Mouse (Mus musculus): ENCODE data around the gene Cltb. TPM values are rescaled to one million over a fixed set of nuclear protein-coding genes. Genes with fewer than 3 reads are reported as not detected.
A peak's percentile ranks its signal among the peaks of the same experiment; 100 is the strongest.

Cltb gene
- polyA plus RNA-seq, 1 experiment from 2014 or later: 33.9 TPM

GRCm38 (mm10) chr13:54577652-54578507 is 33.3 kb downstream of the Cltb start:
- DNase-seq (ENCODE audit: low read depth, low spot score) (no peak), ATAC-seq (no peak)
- H3K27me3 ChIP-seq: no peaks in the 10 kb centered on the region
- ChIA-PET POLR2A (interaction anchor here (1.0 kb wide), 1 partner anchor 11 kb away, joined by 3 read pairs; no protein-coding TSS in a partner anchor), CTCF (no interaction called here)
- no peak for TF ChIP-seq CTCF (IDR thresholded peaks at IDR 0.05)
- in situ Hi-C loops (cut with MboI; ENCODE audit: low pct_unique_long_range_greater_than_20kb): loop anchor here (5.0 to 10.0 kb wide), 2 partner anchors 39 to 107 kb away; no protein-coding TSS in a partner anchor

DNA sequence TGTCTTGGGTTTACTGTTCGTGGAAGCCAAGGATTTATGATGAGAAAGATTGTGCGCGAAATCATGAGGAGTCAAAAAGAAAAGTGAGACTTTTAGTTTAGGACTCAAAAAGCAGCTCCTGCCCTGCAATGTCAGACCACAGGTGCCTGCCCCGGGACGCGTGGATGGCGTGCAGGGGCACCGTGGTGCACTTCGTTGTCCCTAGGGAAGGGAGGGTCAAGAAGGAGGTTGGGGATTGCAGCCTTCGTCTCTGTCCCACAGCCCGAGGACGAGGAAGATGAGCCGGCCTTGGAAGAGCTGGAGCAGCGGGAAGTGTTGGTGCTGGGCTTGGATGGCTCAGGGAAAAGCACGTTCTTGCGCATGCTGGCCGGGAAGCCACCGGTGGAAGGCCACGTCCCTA is 35.7 kb downstream of the Cltb start:
- DNase-seq (ENCODE audit: low read depth, low spot score): no peak
- ChIA-PET POLR2A (no interaction called here), CTCF (interaction anchor here (1.4 kb wide), 1 partner anchor 9 kb away, joined by 3 read pairs; no protein-coding TSS in a partner anchor)
- in situ Hi-C loops (cut with MboI; ENCODE audit: low pct_unique_long_range_greater_than_20kb): loop anchor here (5.0 to 10.0 kb wide), 2 partner anchors 42 to 109 kb away; no protein-coding TSS in a partner anchor
- ATAC-seq: peak; percentile 3
- TF ChIP-seq CTCF (IDR thresholded peaks at IDR 0.05): no peak
- H3K27me3 ChIP-seq: no peaks in the 10 kb centered on the region

DNA sequence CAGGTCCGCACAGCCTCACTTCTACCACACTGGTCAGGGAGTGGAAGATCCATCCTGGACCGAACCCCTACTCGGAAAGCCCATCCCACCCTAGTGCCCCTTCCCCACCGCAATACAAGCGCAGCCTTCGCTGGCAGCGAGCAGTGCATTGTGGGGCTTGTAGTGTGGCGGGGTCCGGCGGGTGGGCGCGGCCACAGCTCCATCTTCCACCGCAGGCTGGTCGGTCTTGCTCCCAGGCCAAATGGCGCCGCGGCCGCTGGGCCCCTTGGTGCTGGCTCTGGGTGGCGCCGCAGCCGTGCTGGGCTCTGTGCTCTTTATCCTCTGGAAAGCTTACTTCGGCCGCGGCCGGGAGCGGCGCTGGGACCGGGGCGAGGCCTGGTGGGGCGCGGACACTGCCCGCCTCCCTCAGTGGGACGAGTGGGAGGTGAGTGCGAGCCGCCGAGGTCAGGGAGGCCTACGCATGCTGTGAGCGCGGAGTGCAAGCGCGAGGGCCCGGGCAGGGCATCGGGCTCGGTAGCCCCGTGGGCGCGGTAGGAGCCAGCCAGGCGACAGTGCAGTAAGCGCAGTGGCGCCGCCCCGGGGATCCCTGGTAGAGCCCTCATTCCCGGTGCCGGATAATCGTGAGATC is 36.2 kb downstream of the Cltb start, which contains the start of gene Arl10:
Gene Arl10, plus strand, starts transcription at position 162 of the 628 bp plus-strand sequence.
- in situ Hi-C loops (cut with MboI; ENCODE audit: low pct_unique_long_range_greater_than_20kb): loop anchor here (5.0 to 10.0 kb wide), 2 partner anchors 42 to 110 kb away; no protein-coding TSS in a partner anchor
- ATAC-seq (peak; percentile 86), DNase-seq (ENCODE audit: low read depth, low spot score) (no peak)
- ChIA-PET CTCF (interaction anchor here (1.4 kb wide), 1 partner anchor 9 kb away, joined by 3 read pairs; no protein-coding TSS in a partner anchor), POLR2A (interaction anchor here (0.8 kb wide), 1 partner anchor 71 kb away, joined by 3 read pairs; the partner anchor contains the start of gene Simc1)
- no peaks in the 10 kb centered on the region for H3K27me3 ChIP-seq
- no peak for TF ChIP-seq CTCF (IDR thresholded peaks at IDR 0.05)

- ChIA-PET POLR2A (no interaction called here), CTCF (no interaction called here)
- H3K27me3 ChIP-seq: no peaks in the 10 kb centered on the region
- DNase-seq (ENCODE audit: low read depth, low spot score) (no peak), ATAC-seq (no peak)
- TF ChIP-seq CTCF (IDR thresholded peaks at IDR 0.05): no peak
- in situ Hi-C loops (cut with MboI; ENCODE audit: low pct_unique_long_range_greater_than_20kb): loop anchor here (10.0 kb wide), 1 partner anchor 112 kb away; no protein-coding TSS in a partner anchor
Observed at GRCm38 (mm10) chr13:54572621-54573020, 38.5 kb downstream of the Cltb start.

- TF ChIP-seq CTCF (IDR thresholded peaks at IDR 0.05): no peak
- no peak for ATAC-seq
- CTCF ChIA-PET: no interaction called here
Observed at GRCm38 (mm10) chr13:54571637-54572036, 39.5 kb downstream of the Cltb start.

DNA sequence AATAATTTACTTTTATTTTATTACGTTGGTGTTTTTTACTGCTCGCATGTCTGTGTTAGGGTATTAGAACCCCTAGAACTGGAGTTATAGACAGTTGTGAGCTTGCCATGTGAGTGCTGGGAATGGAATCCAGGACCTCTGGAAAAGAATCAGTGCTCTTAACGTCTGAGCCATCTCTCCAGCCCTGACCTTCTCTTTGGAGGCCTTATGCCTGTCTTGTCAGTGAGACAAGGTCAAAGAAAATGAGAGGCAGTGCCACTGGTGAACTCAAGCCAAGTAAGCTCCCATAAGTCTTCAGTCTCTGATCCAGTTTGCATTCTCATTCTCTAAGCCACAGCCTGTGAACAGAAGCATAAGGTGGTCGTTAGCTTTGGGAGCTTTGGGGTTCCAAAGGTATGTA is 40.4 kb downstream of the Cltb start:
- in situ Hi-C loops (cut with MboI; ENCODE audit: low pct_unique_long_range_greater_than_20kb): loop anchor here (10.0 kb wide), 1 partner anchor 114 kb away; no protein-coding TSS in a partner anchor
- ChIA-PET POLR2A (no interaction called here), CTCF (no interaction called here)
- H3K27me3 ChIP-seq: no peaks in the 10 kb centered on the region
- TF ChIP-seq CTCF (IDR thresholded peaks at IDR 0.05): no peak
- ATAC-seq: no peak
- DNase-seq (ENCODE audit: low read depth, low spot score): no peak

More at GRCm38 (mm10) chr13:54571637-54572036, 39.5 kb downstream of the Cltb start:
- POLR2A ChIA-PET: no interaction called here
- in situ Hi-C loops (cut with MboI; ENCODE audit: low pct_unique_long_range_greater_than_20kb): loop anchor here (10.0 kb wide), 1 partner anchor 113 kb away; no protein-coding TSS in a partner anchor
- H3K27me3 ChIP-seq: no peaks in the 10 kb centered on the region
- no peak for DNase-seq (ENCODE audit: low read depth, low spot score)

DNA sequence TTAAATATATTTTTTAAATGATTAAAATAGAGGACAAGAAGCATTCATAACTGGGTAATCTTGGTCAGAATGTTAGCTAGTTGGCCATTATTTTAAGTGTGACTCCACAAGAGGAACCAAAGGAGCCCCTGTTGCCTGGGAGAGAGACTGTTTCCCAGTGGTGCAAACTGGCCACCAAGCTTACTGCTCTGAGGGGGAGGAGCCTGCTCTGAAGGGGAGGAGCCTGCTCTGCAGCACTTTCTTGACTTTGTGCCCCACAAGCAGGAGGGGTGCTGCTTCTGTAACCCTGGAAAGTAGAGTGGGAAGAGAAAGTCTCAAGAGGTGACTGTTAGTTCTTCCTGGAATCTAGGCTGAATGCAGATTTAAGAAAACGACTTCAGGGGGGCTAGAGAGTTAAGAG is 41.9 kb downstream of the Cltb start:
- no peaks in the 10 kb centered on the region for H3K27me3 ChIP-seq
- no peak for TF ChIP-seq CTCF (IDR thresholded peaks at IDR 0.05)
- ChIA-PET CTCF (no interaction called here), POLR2A (no interaction called here)
- DNase-seq (ENCODE audit: low read depth, low spot score) (no peak), ATAC-seq (no peak)
- in situ Hi-C loops (cut with MboI; ENCODE audit: low pct_unique_long_range_greater_than_20kb): no loop called here

DNA sequence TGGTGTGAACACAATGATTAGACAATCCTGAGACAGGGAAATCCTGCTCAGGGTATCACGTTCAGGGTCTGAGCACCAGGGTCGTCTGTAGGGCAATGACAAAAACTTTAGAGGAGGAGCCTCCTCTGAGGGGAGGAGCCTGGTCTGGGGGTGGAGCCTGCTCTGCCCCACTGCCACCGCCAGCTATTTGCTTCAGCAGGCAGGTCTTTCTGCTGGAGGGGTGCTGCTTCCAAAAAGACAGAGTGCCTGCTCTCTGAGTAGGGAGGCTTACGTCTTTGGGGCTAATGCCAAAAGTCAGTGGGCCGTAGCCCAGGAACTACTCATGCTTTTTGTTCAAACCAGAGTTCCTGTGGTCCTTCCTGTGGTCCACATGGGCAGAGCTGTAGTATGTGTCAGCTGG is 42.8 kb downstream of the Cltb start:
- no peak for DNase-seq (ENCODE audit: low read depth, low spot score)
- in situ Hi-C loops (cut with MboI; ENCODE audit: low pct_unique_long_range_greater_than_20kb): no loop called here
- POLR2A ChIA-PET: no interaction called here
- ATAC-seq: no peak
- CTCF ChIA-PET: no interaction called here
- H3K27me3 ChIP-seq: no peaks in the 10 kb centered on the region
- no peak for TF ChIP-seq CTCF (IDR thresholded peaks at IDR 0.05)

GRCm38 (mm10) chr13:54565594-54566345 is 45.4 kb downstream of the Cltb start:
- DNase-seq (ENCODE audit: low read depth, low spot score): no peak
- no peak for ATAC-seq
- no peak for TF ChIP-seq CTCF (IDR thresholded peaks at IDR 0.05)
- H3K27me3 ChIP-seq: no peaks in the 10 kb centered on the region
- ChIA-PET POLR2A (interaction anchor here (1.1 kb wide), 1 partner anchor 13 kb away, joined by 3 read pairs; no protein-coding TSS in a partner anchor), CTCF (interaction anchor here (0.6 to 1.6 kb wide), 5 partner anchors 10 to 133 kb away, joined by 3 to 4 read pairs (median 3); no protein-coding TSS in a partner anchor)
- in situ Hi-C loops (cut with MboI; ENCODE audit: low pct_unique_long_range_greater_than_20kb): no loop called here

GRCm38 (mm10) chr13:54565201-54565581 is 46.0 kb downstream of the Cltb start, which contains the start of gene 4833439L19Rik:
Gene 4833439L19Rik, minus strand, starts transcription at chr13:54565435.
- ChIA-PET POLR2A (interaction anchor here (1.3 kb wide), 1 partner anchor 15 kb away, joined by 4 read pairs; no protein-coding TSS in a partner anchor), CTCF (interaction anchor here (1.1 to 1.6 kb wide), 3 partner anchors 14 to 98 kb away, joined by 3 to 4 read pairs (median 3); no protein-coding TSS in a partner anchor)
- in situ Hi-C loops (cut with MboI; ENCODE audit: low pct_unique_long_range_greater_than_20kb): no loop called here
- DNase-seq (ENCODE audit: low read depth, low spot score) (peak; percentile 33), ATAC-seq (peak; percentile 84)
- no peaks in the 10 kb centered on the region for H3K27me3 ChIP-seq
- no peak for TF ChIP-seq CTCF (IDR thresholded peaks at IDR 0.05)

Measured in Patski (cell line).